Mouse (Mus musculus) induced T-regulatory cell, adult 2 months (primary cell): ENCODE data around the gene Fhl1.

ENCODE experiments used
- DNase-seq: peaks from one replicate; pipeline ENCODE4 v3.0.0-alpha.2; 2012; ENCODE audit warnings: low read depth

Fhl1 gene

DNA sequence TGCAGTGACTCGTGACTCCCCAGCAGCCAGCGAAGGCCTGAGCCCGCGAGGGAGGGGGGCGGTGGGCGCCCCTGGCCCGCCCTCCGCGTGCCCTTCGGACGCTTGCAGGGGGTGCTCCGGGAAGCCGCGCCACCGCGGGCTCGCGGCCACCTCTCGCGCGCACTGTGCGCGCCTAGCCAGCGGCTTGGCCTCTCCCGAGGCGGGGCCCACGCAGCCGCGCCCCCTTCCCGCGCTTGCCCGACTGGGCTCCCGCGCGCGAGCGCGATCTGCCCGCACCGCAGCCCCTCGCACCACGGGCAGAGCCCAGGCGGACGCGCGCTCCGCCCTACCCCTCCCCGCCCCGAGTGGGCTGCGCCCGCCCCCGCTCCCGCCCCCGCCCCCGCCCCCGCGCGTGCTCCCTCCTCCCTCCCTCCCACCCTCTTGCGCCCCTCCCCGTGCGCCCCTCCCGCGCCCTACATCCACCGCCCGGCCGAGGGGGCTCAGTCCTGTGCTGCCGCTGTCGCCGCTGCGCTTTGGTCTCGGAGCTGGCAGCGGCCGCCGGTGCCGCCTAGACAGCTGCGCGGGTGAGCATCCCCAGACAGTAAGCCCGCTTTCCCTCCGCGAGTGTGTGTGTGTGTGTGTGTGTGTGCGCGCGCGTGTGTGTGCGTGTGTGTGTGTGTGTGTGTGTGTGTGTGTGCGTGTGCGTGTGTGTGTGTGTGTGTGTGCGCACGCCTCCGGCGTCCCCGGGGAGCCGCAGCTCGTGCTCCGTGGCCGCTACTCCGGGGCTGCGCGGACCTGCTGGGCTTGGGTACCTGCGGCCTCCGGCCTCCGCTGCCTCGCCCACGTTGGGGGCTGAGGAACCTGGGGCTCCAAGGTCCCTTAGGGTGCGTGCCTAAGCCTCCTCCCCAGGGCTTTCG, at the start of gene Fhl1:
TSS of gene Fhl1 (plus strand) at position 482 of the 896 bp plus-strand sequence.
- DNase-seq: no peak

DNA sequence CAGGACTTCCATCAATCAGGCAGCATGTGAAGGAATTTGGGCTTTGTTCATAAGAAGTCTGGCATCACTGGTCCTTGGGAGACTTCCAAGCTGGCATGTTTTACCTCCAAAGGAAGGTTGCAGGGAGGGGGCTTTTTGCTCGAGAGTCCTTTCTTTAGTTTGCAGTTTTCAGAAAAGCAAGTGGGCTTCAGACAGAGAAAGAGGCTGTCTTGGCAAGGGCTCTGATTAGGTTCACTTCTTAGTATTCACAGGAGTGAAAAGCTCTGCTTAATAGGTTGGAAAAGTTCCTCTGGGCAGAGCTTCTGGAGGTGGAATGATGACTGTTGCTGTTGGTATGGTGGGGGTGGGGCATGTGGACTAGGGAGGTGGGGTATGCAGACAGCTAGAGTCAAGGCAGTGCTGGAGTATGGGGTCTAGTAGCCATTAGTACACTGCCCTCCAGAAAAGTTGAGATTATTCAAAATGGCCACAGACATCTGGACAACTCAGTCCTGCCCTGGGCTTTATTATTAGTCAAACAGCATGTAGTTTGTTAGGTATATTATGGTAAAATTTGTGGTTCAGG, 49.3 kb upstream of the Fhl1 start:
- DNase-seq: no peak

DNA sequence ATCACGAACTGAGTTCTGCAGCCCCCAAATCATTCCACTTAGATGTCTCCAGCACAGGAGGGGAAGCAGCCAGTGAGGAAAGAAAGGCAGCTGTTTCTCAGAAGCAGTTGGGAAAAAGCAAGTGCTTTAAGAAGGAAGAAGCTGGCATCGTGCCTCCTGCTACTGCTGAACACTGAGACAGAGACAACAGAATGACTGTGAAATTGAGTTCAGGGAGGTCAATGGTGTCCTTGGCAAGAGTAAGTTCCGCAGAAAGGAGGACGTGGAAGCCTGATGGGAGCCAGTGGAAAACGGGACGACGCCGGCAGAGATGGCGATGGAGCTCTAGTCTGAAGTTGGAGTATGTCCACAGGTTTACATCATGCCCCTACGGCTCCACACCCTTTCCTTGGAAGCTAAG, 48.1 kb upstream of the Fhl1 start:
- no peak for DNase-seq

DNA sequence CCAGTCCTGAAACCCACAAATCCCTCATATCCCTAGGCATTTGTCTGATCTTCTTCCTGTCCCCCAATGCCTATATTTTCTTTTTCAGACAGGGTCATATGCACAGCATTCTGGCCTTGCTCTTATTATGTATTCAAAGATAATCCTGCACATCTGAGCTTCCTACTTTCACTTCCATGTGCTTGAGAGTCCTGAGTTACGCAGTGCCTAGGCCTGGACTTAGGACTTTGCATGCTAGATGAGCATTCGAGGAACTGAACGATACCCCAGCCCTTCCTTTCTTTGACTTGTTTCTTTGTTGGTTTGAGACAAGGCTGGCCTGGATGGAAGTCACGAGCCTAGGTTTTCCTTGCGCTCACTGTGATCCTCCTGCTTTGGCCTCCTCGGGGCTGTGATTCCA, 39.0 kb upstream of the Fhl1 start:
- no peak for DNase-seq

DNA sequence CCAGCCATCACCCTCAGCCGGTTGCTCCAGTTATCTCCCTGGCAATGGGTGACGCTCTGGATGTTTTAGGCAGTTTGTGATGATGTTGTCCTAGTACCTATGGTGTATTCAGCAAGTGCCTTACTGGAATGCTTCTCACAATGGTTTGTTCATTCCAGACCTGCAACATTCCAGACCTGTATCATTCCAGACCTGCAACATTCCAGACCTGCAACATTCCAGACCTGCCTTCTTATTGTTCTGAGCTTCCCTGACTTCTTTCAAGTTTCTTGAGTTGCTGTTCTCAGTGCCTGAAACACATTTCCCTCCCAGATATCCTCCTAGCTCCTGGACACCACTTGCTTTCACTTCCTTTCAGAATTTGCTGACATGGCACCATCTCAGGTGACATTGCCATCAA, 37.0 kb upstream of the Fhl1 start:
- no peak for DNase-seq

DNA sequence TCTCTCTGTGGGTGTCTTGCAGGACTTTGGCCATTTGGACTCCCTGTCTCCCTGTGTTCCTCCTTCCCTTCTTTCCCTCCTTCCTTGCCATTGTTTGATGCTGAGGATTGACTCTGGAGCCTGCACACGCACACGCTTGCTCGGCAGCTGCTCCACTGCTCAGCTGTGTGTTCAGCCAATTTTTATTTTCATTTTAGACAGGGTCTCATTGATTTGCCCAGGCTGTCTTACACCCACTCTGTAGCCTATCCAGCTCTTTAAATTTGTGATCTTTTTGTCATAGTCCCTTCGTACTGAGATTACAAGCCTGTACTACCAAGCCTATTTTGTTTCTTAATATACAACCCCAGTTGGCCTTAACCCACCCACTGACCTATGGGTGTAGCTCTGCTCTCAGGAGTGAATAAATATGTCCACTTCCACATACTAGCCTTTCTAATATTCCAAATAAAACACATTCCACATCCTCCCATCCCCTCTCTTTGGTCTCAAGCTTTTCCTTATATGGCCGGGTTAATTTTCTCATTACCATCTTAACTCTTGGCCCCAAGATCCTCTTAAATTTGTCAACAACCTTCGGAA, 34.3 kb upstream of the Fhl1 start:
- no peak for DNase-seq

DNA sequence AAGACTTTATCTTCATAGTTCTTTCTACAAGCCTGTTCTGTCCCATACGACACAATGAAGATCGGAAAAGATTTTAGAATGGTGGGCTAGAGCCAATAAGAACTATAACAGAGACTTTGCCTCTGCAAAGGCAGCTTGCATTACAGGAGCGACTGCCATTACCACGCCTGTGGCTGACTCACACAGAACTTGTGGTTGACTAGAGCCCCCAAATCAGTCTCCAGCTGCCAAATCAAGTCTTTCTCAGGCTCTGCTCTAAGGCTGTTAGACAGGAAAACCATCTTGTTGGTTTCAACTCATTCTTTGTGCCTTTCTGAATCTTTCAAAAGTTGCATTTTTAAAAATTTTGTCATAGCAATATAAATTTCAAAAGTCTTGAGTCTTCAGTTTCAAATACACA, 33.7 kb upstream of the Fhl1 start:
- DNase-seq: no peak

DNA sequence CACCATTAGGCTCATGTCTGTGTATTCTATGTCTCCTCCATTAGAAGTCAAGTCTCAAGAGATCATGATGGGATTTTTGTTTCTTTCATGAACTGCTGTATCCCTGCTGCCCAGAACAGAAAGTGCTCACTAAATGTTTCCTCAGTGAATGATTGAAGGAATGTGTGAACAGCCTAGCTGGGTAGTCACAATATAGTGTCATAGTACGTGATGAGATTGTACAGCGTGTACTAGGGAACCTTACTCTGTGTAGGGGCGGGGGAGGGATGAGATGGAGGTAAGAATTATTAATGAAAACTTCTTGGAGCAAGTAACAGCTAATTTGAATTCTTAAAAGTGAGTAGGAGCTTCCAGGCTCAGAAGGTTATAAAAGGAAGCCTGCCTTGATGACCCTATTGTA, 30.3 kb upstream of the Fhl1 start:
- no peak for DNase-seq

DNA sequence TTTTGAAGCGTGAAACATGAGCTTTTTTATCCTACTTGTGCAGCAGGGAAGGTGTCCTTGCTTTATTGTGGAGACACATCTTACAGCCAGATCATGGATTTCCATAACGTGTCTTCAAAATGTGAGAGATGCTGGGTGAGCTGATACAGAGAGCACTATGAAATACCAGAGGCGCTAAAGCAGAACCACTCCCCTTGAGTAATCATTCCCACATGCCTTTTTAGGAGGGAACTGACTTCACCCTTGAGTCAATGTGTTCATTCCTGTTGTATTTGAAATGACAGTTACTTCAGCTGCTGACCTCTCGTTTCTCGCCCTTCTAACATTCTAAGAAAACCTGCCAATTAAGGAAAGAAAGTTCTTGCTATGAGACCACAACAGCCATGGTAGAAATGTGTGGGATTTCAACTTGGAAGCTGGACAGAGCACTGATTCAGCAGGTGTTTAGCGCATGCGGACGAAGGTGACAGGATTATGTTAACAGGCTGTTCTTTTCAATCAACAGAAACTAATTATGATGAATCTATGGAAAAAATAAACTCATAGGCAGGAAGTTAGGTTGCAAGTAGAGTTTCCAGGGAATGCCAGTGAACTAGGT, 27.5 kb upstream of the Fhl1 start:
- DNase-seq: no peak

DNA sequence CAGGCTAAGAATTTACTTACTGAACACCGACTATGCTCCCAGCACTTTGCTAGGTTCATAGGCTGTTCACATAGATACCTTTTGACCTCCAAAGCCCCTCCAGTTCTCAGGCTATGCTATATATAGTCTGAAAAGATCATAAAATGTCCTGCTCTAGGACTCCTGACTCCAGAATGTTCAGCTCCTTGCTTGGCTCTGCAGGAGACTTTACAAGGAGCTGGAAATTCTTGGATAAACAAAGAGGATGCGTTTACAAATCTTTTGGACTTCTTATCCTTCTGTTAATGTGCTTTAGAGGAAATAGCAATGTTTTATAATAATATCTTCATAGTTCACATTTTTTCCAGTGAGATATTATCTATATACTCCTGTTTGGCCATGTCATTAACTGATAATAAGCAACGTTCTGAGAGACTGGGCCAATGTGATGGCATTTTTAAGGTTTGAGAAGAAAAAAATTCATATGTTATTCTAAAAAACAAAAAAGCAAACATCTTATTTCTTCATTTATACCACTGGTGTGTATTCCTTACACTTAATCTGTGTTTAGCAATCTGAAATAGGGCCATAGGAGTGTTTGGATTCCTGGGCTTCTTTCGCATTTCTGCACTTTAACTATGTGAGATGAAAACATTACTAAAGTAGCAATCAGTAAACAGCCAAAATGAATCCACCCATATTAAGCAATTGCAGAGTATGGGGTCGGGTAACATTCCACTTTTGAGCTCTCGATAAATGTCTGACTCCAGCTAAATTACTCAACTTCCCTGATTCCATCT, 22.8 kb upstream of the Fhl1 start:
- DNase-seq: no peak

DNA sequence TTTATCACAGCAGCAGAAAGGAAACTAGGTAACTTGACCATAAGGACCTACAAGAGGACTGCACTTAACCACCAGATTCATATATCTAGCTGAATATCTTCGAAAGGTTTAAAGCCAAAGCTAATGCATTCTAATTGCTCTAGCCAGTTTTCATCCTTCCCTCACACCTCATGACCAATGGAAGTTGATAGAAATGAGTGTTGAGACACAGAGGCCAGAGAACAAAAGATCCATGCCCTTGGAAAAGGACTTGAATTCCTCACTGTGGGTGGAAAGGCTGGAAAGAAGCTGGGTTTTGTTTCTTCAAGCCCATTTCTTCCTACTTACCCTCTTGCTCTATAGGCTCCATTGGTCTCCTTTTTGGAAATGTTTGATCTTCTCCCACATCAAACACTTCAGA, 21.1 kb upstream of the Fhl1 start:
- DNase-seq: no peak

DNA sequence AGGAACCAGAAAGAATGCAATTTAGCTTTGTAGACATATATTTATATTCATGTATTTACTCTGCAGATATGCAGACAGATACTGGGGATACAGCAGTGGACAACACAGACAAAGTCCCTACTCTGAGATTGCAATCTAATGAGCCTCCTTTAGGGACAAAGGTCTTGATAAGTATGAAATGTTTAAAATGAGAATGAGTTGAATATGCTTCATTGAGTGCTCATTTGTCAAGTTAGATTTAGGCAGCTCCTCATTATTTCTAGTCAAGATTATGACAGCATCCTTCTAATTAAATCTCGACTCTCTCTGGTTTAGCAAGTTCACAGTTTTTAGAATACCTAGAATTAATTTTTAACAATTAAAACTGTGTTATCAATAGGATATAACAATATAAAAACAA, 18.9 kb upstream of the Fhl1 start:
- no peak for DNase-seq

DNA sequence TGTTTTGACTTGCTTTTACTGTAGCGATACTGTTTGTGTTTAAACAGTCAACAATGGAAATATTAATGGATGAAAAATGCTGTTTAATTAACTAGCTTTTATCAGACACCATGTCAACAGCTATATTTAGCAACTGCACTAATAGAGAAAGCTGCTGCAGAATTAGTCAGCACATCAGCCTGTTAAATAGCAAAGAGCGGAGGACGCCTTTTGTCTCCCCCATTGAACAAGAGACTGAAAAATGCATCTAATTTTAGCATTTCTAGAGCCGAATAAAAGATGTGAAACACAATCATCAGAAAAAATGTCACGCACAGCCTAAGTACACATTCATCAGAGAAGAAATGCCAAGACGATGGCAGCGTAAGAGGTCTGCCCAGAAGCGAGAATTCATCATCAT, 9.0 kb upstream of the Fhl1 start:
- DNase-seq: no peak

DNA sequence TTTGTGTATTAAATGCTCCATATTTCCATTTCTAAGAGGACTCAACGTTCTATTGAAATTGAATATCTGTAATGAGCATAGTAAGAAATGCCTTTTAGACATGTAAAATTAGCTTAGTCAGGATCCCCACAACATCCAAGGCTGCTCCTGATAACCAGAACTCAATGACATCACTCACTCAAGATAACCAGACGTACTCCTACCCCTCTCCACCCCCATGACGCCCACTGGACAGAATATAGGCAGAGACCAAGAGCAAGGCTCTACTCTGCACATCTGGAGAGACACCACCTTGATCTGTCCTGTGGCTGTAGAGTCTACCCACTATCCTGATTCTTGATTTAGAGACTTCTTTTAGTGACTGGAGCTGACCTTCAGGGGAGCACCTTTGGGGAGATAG, 3.1 kb upstream of the Fhl1 start:
- DNase-seq: no peak

DNA sequence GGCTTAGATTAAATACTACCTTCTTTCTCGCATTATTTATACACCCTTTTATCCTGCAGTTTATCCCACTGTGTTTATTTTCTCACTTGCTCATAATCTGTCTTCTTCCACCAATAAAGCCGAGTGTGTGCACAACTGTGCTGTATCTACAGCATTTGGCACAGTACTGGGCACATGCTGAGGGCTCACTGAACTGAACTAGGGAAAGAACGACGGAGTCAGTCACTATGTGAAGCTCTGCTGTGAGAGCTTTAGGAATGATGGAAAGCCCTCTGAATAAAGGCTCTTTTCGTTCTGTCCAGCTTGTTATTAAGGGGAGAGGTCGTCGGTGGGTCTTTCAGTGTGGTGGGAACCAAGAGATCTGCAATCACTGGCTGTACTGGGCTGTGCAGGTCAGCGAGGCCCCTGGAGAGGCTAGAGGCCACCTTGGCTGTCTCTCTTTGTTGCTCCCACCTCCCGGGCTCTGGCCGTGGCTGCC, 720 bp upstream of the Fhl1 start:
- DNase-seq: no peak

DNA sequence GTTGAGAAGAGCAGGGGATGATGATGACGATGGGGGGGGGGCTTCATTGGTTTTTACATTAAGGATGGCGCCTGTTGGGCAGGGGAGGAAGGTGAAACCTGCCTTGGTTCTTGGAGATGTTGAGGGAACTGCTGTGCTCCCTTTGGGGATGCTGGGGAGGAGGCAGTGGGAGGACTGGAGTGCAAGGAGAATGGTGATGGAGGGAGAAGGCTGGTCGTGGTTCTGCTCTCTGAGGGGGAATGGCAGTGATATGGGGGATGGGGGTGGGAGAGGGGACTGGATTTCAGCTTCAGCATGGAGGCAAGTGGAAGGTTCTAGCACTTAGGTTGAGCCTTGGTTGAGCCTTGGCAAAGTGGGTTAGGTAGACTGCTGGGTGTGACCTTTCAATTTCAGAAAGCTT, 814 bp downstream of the Fhl1 start:
- no peak for DNase-seq

DNA sequence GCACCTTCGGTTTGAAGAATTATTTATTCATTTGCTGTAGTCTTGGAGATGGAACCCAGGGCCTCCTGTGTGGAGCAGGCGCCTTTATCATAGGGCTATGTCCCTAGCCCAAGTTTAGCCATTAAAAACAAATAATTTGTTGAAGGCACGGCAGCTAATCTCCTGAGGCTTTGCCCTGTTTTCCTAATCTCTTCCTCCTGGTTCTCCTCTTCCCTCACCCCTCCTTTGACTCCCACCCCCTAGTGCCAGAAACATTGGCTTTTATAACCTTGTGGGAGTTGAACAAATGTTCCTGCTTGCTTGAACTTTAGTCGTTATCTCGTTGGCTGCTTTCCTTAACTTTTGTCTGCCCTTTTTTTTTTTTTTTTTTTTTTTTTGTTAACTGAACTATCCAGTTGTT, 2.8 kb downstream of the Fhl1 start:
- no peak for DNase-seq

DNA sequence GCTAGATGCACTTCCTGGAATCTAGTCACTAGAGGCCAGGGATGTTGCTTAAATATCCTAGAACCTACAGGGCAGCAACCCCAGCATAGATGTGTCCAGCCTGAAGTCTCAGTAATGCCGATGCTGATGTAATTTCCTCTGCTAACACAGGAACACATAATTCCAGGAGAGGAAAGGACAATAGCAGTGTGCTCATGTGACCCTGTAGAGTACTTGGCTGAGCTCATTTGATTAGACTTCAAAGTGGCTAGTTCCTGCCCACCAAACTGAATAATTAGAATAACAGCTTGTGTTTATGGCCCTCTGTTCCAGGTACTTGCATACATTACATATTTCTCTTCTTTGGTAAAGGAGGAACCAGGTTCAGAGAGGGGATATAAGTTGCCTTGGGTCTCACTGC, 4.6 kb downstream of the Fhl1 start:
- no peak for DNase-seq

DNA sequence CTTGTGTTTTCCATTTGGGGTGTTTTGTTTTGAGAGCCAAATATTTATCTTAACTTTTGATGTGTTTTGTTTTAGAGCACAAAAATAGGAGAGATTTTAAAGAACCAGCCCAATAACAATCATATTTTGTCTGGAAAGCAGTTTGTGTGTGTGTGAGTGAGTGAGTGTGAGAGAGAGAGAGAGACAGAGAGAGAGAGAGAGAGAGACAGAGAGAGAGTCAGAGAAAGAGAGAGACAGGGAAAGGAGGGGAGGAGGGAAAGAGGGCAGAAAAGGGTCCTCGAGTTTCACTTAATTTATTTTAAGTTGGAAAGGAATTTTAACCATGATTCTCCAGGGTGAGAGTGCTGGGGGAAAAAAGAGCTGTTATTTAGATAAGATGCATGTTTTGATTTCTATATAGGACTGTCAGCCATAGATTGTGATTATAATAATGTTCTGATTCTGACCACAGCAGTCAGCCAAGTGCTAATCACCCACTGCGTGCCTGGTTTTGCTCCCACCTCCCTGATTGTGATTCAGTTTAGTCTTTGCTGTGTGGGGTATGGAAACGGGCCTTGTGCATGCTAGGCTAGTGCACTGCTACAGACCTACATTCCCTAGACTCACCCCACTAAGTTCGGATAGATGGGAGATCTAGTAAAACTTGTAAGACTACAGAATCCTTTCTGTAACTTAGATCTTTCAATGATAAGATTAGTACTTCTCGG, 6.4 kb downstream of the Fhl1 start:
- no peak for DNase-seq

DNA sequence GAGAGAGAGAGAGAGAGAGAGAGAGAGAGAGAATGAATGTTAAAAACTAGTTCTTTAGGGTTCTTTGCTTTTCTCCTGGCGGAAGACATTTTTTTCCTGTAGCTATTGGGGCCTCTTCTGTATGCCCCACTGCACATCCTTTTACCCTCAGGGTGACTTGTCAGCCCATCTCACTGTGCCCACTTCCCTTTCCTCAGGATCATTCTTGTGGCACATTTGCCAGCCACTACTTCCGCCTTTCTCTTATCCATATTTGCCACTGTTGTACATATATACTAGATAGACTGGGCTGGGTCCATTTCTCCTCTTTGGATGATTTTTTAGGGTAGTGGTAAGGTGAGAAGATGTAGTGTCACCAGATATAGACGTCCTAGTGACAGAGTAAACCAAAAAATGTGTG, 9.8 kb downstream of the Fhl1 start:
- DNase-seq: no peak

DNA sequence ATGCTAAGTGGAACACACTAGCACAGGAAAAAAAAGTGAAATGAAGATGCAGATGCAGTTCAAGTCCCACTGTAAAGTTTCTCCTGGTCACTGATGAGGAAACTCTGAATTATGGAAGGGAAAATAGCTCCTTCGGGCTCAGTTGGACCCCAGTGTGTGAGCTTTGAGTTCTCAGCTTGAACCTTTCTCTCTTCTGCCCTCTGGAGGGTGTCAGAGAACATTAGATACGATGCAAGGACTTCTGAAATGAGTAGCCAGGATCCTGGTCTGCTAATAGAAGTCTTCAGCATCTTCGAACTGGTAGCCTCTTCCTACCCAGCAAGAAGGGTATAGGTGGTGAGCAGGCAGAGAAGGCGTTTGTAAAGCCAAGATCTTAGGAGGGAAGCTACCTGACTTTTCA, 19.9 kb downstream of the Fhl1 start:
- no peak for DNase-seq

DNA sequence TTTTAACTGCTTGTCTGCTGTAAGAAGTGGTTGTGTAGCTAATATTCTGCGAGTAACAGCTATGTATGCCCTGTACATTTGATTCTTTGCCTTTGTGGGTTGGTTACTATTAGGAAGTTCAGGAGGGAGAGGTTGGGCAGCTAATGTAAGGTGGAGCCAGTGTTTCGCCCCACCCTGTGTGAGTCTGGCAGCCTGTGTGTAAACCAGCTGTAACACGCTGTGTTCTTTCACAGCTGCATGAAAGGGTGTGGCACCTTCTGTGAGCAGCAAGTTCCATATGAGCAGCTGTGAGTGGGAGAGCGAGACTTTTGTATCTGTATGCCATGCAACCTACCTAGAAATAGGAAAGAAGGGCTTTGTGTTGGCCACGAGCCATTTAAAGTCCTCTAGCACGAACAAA, 20.6 kb downstream of the Fhl1 start:
- no peak for DNase-seq
